Mouse (Mus musculus) left cerebral cortex, adult 8-10 months (tissue): Measurements from ENCODE around the gene Snrpb. TPM values are rescaled to one million over a fixed set of nuclear protein-coding genes. Genes with fewer than 3 reads are reported as not detected.

Experiments used
- DNase-seq, 2 experiments: peaks; one replicate each; pipeline ENCODE4 v3.0.0; 2022; ENCODE audit warnings: low spot score in 2 of 2
- total RNA-seq, 4 experiments: library from RNA; stranded (reverse); gene quantifications; 2 replicates each; pipeline ENCODE4 v1.2.4; 2022

Snrpb gene
- total RNA-seq, 4 experiments from 2014 or later = 100 to 112 (median 102) TPM

- no peak for DNase-seq
Observed at GRCm38 (mm10) chr2:130143011-130143410, 36.2 kb downstream of the Snrpb start.

- no peak for DNase-seq
Observed at GRCm38 (mm10) chr2:130129687-130130086, 49.5 kb downstream of the Snrpb start.

DNA sequence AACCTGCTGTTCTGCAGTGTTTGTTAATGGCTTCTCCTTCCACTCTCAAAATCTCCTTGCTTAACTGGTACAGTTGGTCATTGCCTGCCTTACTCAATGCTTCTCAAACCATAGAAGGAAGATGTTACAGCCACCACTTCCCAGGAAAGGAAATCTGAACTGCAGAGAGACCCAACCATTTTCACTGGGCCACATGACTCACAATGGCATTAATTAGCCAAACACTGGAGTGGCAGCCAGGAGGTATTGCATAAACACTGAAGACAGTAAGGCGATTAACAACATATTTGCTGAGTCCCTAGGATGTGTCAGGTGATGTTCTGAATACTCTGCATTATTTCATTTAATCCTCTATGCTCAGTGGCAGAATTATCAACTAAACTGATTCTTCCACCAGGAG lies 53.1 kb downstream of the Snrpb start:
- DNase-seq = no peak

GRCm38 (mm10) chr2:130125279-130126059 lies 53.7 kb downstream of the Snrpb start:
- DNase-seq = no peak

Other genes with a start within 250 kb of the Snrpb start
- gene Tgm3, start 167.1 kb downstream of the Snrpb start, total RNA-seq = 1 to 10 TPM; 2.4 to 3.1 (median 2.6) TPM
- under 1 TPM in 3 of 4 experiments, not detected in 1; 0.09 to 0.26 (median 0.23) TPM for gene Tgm6, start 67.0 kb downstream of the Snrpb start, total RNA-seq
- not detected for gene Tmc2, start 15.8 kb upstream of the Snrpb start, total RNA-seq
- 100 to 1,000 TPM; 110 to 128 (median 116) TPM for gene Nop56, start 95.0 kb upstream of the Snrpb start, total RNA-seq
- 100 to 1,000 TPM; 288 to 312 (median 295) TPM for gene Idh3b, start 105.1 kb upstream of the Snrpb start, total RNA-seq
- 1 to 10 TPM; 7.7 to 9.1 (median 8.5) TPM for gene Ebf4, start 115.8 kb upstream of the Snrpb start, total RNA-seq
- gene Cpxm1, start 218.2 kb upstream of the Snrpb start, total RNA-seq = 1 to 10 TPM; 6.9 to 9.2 (median 7.9) TPM
- gene Gm28372, start 225.8 kb upstream of the Snrpb start, total RNA-seq = not detected
- gene 1700020A23Rik, start 225.9 kb upstream of the Snrpb start, total RNA-seq = not detected
- not detected for gene Tmem239, start 227.1 kb upstream of the Snrpb start, total RNA-seq
- 10 to 100 TPM; 67.2 to 90.4 (median 76.7) TPM for gene Vps16, start 244.9 kb upstream of the Snrpb start, total RNA-seq
- gene Pced1a, start 245.3 kb upstream of the Snrpb start, total RNA-seq = 10 to 100 TPM; 23.1 to 29.9 (median 24.1) TPM